Mouse (Mus musculus) embryo, embryonic 11.5 days (tissue): ENCODE measurements around the gene Bcl6.

Experiments
- DNase-seq: peaks from one replicate; pipeline ENCODE4 v3.0.0-alpha.2; 2012; ENCODE audit warnings: low read depth, low spot score

Bcl6 gene

GRCm38 (mm10) chr16:23991170-23991569, 2.5 kb upstream of the Bcl6 start:
- peak; percentile 61 for DNase-seq

DNA sequence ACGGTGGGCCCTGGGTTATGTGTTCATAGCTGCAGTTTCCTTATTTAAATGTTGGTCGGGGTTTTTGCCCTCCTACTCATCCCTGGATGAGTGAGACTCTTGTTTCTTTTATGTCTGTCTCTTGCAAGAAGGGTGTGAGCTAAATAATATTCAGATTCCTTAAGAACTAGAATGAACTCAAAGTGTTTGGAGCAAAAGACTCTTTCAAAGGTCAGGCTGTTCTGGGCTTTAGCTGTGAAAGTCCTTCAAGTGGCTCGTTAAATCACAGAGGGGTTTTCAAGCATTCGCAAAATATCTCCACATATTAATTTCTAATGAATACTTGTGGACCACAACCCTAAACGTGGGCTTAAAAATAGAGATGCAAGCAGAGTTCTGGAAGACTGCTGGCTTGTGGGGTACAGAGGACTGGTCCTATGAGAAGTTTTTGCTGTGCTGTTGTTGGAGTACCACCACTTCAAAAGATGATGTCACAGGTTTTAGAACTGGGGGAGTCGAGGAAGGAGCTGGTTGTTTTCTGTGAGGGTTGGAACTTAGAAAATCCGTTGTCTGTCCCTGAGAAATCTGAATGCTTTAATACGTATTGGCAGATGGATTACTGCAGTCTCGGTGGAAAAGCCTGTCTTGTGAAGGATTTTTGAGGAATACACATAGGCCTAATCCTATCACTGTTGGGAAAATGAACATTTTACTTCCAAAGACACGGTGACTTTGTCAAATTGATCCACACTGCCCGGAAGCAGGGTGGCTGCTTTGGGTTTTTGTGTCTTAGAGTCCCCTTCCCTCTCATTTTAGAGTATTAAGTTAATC, 1.7 kb upstream of the Bcl6 start:
- no peak for DNase-seq

- no peak for DNase-seq
These were observed 833 bp upstream of the Bcl6 start for GRCm38 (mm10) chr16:23989209-23990160.

- DNase-seq: no peak
These were observed 541 bp downstream of the Bcl6 start for GRCm38 (mm10) chr16:23988157-23988465.

- DNase-seq: no peak
These were observed 1.1 kb downstream of the Bcl6 start for GRCm38 (mm10) chr16:23987341-23988156.

DNA sequence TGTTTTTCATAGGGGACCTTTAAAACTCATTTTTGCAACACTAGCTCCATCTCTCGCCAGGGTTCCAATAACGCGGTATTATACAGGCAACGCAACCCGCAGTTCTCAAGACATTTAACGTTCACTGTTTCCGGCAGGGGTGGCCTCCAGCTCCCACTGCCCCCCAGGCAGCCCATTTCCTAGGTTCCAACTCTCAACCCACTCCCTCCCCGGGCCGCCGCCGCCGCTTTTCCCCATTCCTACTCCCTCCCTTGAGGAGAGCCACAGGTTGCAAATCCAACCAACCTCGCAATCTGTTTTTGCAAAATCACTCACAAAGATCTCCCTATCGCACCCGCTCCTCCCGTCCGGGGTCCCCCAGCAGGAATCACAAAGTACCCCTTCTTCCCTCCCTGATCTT, 1.8 kb downstream of the Bcl6 start:
- no peak for DNase-seq

GRCm38 (mm10) chr16:23986176-23986575, 2.5 kb downstream of the Bcl6 start:
- no peak for DNase-seq

DNA sequence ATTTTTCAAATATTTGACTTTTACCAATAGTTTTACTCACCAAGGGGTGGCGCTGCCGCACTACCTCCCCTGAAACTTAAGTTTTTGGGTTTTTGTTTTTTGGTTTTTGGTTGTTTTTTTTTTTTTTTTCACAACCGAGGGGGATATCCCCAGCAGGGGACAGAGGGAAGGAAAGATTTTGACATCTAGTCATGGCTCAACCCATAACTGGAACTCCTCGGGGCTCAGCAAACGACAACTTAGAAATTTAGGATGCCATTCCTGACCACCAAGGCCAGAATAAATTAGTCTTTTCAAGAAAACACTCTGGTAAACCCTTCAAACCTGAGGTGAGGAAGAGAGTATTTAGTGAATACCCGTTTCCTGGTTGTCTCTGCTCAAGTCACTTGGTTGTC, 3.2 kb downstream of the Bcl6 start:
- DNase-seq: no peak

DNA sequence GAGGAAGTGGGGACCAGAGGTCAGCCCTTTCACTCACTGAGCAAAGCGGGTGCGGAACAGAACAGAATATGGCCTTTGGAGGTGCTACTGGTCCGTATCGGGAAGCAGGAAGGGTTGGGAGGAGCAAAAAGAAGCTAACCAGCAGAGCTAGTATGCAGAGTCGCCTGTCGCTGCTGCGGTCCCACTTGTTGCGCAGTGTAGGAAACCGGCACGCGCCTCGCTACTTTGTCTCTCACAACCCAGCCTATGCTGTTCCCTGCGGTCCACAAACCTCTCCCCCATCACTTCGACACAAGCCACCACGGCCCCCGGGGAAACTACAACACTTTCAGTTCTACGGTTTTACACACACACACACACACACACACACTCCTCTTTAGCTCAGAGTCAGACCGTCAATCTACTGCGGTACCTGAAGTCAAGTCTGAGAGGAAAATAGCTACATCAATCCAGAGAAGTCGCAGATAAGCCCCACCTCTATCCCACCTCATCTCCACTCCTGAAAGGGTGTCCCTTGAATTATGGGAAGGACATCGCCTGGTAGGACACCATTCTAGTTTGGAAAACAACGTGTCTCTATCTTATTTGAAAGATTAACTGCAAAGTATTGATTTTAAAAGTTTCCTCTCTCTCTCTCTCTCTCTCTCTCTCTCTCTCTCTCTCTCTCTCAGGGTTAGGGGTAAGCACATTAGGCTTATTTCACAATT, 3.7 kb downstream of the Bcl6 start:
- DNase-seq: no peak

- peak; percentile 82 for DNase-seq
These were observed 4.5 kb downstream of the Bcl6 start for GRCm38 (mm10) chr16:23984183-23984582.

DNA sequence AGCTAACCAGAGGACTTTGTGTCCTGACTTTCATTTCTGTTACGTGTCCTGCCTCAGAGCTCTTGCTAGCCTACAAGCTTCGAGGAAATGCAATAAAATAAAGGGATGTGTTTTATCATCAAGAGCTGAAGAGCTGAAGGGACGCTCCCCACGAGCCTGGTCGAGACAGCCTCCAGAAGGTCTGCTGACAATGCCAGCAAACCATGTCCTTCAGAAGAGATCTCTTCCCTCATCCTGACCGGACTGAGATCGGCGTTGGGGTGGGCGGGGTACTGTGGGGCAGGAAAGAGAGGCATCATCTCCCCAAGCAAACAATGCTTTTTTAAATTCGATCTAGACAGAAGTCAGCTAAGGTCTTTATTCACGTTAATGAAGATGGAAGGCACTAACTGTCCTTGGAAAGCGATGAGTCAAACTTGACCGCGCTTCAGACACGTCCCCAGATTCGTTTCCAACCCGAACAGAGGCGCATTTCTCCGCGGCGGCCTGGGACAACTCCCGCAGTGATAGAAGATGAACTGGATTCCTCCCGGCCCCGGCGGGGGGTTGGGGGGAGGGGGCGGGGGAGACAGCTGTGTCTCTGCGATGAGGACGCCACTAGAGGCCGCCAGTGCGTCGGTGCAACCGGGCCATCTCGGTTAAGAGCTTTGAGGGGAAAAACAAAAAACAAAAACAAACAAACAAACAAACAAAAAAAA, 5.6 kb downstream of the Bcl6 start:
- DNase-seq: no peak

GRCm38 (mm10) chr16:23981925-23982851, 6.5 kb downstream of the Bcl6 start:
- DNase-seq: peak; percentile 78

- DNase-seq: no peak
These were observed 7.5 kb downstream of the Bcl6 start for GRCm38 (mm10) chr16:23980991-23981720.

- no peak for DNase-seq
These were observed 8.3 kb downstream of the Bcl6 start for GRCm38 (mm10) chr16:23980201-23980870.

DNA sequence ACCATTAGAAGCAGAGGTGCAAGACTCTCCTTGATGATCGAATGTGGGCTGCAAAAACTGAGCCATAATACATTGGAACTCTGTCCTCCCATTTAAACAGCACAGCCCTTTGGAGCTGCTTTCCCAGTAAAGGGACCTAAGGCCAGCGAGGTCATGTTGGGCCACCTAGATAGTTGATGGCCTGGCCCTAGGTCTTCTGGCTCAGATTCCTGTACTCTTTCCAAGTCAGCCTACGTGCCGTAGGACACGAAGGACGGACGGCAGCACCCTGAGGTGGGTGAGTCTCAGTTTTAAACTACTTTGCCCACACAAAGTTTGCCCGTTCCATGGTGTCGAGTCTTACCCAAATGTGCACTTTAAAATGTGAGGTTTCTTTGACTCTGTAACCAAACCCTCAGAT, 9.2 kb downstream of the Bcl6 start:
- no peak for DNase-seq

DNA sequence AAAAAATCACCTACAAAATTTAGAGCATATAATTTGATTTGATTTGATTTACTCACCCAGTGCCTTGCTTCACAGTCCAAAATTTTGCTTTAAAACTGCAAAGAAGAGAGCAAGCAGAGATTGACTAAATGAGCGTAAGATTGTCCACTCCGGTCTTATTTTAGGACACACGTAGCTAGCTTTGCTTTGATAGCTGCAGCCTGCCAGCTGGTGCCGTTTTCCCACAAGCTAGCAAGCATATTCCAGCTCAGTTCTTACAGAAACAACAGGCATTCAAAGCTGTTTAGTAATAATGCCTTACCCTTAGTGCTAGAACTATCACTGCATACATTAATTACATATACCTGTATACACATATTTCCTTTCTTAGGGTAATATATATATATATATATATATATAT, 10.2 kb downstream of the Bcl6 start:
- no peak for DNase-seq

- DNase-seq: no peak
These were observed 10.9 kb downstream of the Bcl6 start for GRCm38 (mm10) chr16:23977732-23978131.

- DNase-seq: no peak
These were observed 12.5 kb downstream of the Bcl6 start for GRCm38 (mm10) chr16:23976196-23976595.
